Mouse (Mus musculus): ENCODE measurements around the gene Myct1. TPM values are rescaled to one million over a fixed set of nuclear protein-coding genes. Genes with fewer than 3 reads are reported as not detected.

Gene Myct1
- polyA plus RNA-seq (2012; rRNA removed) = 1.4 and 1.8 TPM in 2 replicates

DNA sequence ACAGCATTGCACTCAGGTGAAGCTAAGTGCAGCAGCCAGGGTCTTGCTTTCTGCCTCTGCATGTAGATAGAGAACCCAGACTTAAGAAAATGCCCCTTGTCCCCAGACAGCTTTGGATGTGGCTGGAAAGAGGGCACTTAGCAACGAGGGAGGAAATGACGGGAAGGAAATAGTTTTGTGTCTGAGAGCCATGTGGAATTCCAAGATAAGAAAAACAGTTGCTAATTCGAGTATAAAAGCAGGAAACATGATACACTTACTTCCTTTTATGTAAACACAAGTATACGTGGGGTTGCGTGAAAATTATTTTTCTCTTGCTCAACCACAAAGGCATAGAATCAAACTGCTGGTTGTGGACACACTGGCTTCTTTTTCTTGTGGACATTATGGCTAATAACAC is at the start of gene Myct1:
TSS of gene Myct1 (plus strand) at position 312 of the 400 bp plus-strand sequence.
- DNase-seq (ENCODE audit: low read depth in 1 of 2, low spot score in 2 of 2) = no peak
- no peaks in the 10 kb centered on the region for H3K27me3 ChIP-seq (ENCODE audit: control insufficient read depth, insufficient read depth, low read length)
- no peak for TF ChIP-seq CTCF (IDR thresholded peaks at IDR 0.05; ENCODE audit: extremely low read depth, insufficient read depth, insufficient read length, insufficient replicate concordance)
- no peak for TF ChIP-seq POLR2A (IDR thresholded peaks at IDR 0.05; ENCODE audit: low read depth, low read length)
- 13% methylated on average over 5 of the region's 5 CpGs for WGBS
- peak within 1 kb of the TSS; percentile 18 for H3K4me3 ChIP-seq (ENCODE audit: extremely low read depth, insufficient read depth, insufficient read length)
- H3K27ac ChIP-seq (ENCODE audit: insufficient read depth, low read length) = no peak within 1 kb of the TSS
- no peaks in the 10 kb centered on the region for H3K36me3 ChIP-seq (ENCODE audit: control insufficient read depth, insufficient read depth, low read length)
- no peaks in the 10 kb centered on the region for H3K4me1 ChIP-seq (ENCODE audit: control insufficient read depth, insufficient read depth, insufficient read length)

DNA sequence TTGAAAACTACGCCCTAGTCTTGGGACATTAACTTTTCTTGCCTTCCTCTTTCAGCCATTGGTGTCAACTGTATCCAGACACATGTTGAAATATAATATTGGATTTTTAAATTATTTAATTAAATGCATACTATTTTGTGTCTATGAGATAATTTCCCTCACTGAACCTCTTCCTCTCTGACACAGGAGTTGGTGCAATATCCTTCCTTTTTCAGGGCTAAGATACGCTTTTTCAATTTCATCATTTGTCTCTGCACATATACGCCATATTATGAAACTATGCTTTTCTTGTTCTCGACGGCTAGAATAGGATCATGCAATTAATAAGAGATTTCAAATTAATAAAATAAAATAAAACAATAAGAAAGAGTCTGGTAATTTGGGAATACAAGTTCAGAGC is 47.1 kb upstream of the Myct1 start:
- H3K4me3 ChIP-seq (ENCODE audit: extremely low read depth, insufficient read depth, insufficient read length) = no peak overlapping the region
- no peaks in the 10 kb centered on the region for H3K36me3 ChIP-seq (ENCODE audit: control insufficient read depth, insufficient read depth, low read length)
- H3K27me3 ChIP-seq (ENCODE audit: control insufficient read depth, insufficient read depth, low read length) = no peaks in the 10 kb centered on the region
- H3K27ac ChIP-seq (ENCODE audit: insufficient read depth, low read length) = no peak overlapping the region
- WGBS = 88% methylated on average over 5 of the region's 5 CpGs
- peaks cover 4% of the 10 kb centered on the region; the same call in 1 of the 2 replicates for H3K4me1 ChIP-seq (ENCODE audit: control insufficient read depth, insufficient read depth, insufficient read length)
- TF ChIP-seq POLR2A (IDR thresholded peaks at IDR 0.05; ENCODE audit: low read depth, low read length) = no peak
- TF ChIP-seq CTCF (IDR thresholded peaks at IDR 0.05; ENCODE audit: extremely low read depth, insufficient read depth, insufficient read length, insufficient replicate concordance) = no peak
- no peak for DNase-seq (ENCODE audit: low read depth in 1 of 2, low spot score in 2 of 2)

DNA sequence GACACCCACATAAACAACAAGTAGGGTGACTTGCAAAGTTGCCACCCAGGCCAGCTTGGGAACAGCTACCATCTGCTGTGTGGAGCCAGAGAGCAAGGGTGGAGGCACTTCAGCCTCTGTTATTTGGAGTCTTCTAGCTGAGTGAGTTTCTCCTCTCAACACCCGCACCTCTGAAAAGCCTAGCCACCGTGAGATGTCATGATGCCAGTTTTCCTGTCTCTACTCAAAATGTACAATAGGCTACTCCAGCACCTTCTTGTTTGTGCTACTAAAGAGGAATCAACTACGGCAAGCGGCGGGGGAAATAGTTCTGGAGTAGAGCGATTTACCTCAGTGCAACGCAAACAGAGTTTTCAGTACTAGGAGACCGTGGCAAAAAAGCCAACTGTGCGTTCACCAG is 45.8 kb upstream of the Myct1 start:
- Histone ChIP-seq H3K4me3 (ENCODE audit: extremely low read depth, insufficient read depth, insufficient read length) (no peak overlapping the region), H3K27ac (ENCODE audit: insufficient read depth, low read length) (no peak overlapping the region), H3K36me3 (ENCODE audit: control insufficient read depth, insufficient read depth, low read length) (no peaks in the 10 kb centered on the region), H3K4me1 (ENCODE audit: control insufficient read depth, insufficient read depth, insufficient read length) (peaks cover 4% of the 10 kb centered on the region; the same call in 1 of the 2 replicates), H3K27me3 (ENCODE audit: control insufficient read depth, insufficient read depth, low read length) (no peaks in the 10 kb centered on the region)
- TF ChIP-seq POLR2A (IDR thresholded peaks at IDR 0.05; ENCODE audit: low read depth, low read length) = no peak
- no peak for TF ChIP-seq CTCF (IDR thresholded peaks at IDR 0.05; ENCODE audit: extremely low read depth, insufficient read depth, insufficient read length, insufficient replicate concordance)
- DNase-seq (ENCODE audit: low read depth in 1 of 2, low spot score in 2 of 2) = no peak
- 93% methylated on average over 9 of the region's 9 CpGs for WGBS

DNA sequence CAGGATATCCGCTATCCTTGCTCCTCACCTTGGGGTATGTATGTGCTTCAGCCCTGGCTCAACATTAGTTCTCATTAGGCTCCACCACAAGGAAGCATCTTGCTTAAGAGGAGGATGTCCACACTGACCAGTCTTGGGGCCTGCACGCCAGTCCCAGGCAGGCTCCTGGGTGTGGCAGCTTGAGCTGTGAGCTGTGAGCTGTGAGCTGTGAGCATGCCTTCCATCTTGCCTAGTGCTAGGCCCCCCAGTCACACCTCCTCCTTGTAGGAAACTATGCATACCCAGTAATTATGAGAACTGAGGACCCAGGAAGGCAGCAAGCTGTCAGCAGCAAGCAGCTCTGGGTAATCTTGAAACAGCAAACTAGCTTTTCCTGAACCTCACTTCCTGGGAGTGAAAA is 44.9 kb upstream of the Myct1 start:
- Histone ChIP-seq H3K4me3 (ENCODE audit: extremely low read depth, insufficient read depth, insufficient read length) (no peak overlapping the region), H3K36me3 (ENCODE audit: control insufficient read depth, insufficient read depth, low read length) (no peaks in the 10 kb centered on the region), H3K27me3 (ENCODE audit: control insufficient read depth, insufficient read depth, low read length) (no peaks in the 10 kb centered on the region), H3K4me1 (ENCODE audit: control insufficient read depth, insufficient read depth, insufficient read length) (peaks cover 4% of the 10 kb centered on the region; the same call in 1 of the 2 replicates), H3K27ac (ENCODE audit: insufficient read depth, low read length) (no peak overlapping the region)
- TF ChIP-seq POLR2A (IDR thresholded peaks at IDR 0.05; ENCODE audit: low read depth, low read length) (no peak), CTCF (IDR thresholded peaks at IDR 0.05; ENCODE audit: extremely low read depth, insufficient read depth, insufficient read length, insufficient replicate concordance) (no peak)
- DNase-seq (ENCODE audit: low read depth in 1 of 2, low spot score in 2 of 2) = no peak
- WGBS = 87% methylated on average over 2 of the region's 2 CpGs

DNA sequence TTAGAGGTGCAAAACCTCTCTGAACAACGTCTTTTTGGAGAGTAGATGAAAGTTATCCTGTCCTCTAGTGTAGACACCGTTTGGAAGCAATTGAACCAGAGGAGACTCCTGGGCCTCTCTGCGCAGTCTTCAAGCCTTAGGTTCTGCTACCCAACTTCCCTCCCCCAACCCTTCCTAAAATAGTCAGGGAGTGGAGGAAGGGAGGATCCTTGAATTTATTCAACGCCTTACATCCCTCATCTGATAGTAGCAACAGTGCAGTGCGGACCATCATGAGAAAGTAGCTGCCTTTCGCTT is 43.8 kb upstream of the Myct1 start:
- Histone ChIP-seq H3K27me3 (ENCODE audit: control insufficient read depth, insufficient read depth, low read length) (no peaks in the 10 kb centered on the region), H3K4me1 (ENCODE audit: control insufficient read depth, insufficient read depth, insufficient read length) (peaks cover 4% of the 10 kb centered on the region; the same call in 1 of the 2 replicates), H3K36me3 (ENCODE audit: control insufficient read depth, insufficient read depth, low read length) (no peaks in the 10 kb centered on the region), H3K4me3 (ENCODE audit: extremely low read depth, insufficient read depth, insufficient read length) (no peak overlapping the region; the same call in 1 of the 2 replicates), H3K27ac (ENCODE audit: insufficient read depth, low read length) (no peak overlapping the region)
- TF ChIP-seq CTCF (IDR thresholded peaks at IDR 0.05; ENCODE audit: extremely low read depth, insufficient read depth, insufficient read length, insufficient replicate concordance) (no peak), POLR2A (IDR thresholded peaks at IDR 0.05; ENCODE audit: low read depth, low read length) (no peak)
- 41% methylated on average over 6 of the region's 6 CpGs for WGBS
- DNase-seq (ENCODE audit: low read depth in 1 of 2, low spot score in 2 of 2) = no peak

DNA sequence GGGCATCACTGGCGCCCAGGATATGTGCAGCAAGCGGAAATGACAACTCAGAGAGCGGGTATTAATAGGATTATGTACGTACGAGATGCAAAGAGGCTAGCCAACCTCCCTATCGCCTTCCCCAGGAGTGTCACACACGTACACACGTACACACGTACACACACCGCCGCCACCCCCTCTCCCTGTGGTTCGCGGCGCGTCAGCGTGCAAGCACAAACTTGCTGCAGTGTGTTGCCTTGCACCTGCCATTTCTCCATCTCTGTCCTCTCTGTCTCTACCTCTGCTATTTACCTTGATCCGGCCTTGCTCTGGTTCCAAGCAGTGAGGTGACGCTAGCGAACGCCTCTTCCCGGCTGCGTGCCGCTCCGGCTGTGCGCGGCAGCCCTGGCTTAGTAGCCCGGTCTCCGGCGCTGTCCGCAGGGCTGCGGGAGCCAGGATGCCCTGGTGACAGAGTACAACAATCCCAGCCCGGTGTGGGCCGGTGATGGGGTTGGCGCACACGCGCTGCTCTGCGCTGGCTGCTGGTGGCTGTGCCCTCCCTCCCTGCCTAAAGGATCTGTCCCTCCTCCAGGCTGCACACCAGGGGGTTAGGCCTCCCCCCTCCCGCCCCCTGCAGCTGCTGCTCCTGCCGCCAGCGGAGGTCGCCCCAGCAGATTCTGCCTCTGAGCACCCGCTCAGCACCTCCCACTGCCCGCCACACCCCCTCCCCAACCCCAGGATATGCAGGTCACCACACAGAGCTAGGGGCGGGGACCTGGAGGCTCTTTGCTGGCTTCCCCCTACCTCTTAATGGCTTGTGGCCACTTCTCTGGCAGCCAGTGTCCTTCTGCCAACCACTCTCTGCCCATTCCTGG is 43.2 kb upstream of the Myct1 start:
- H3K27ac ChIP-seq (ENCODE audit: insufficient read depth, low read length) = no peak overlapping the region
- H3K36me3 ChIP-seq (ENCODE audit: control insufficient read depth, insufficient read depth, low read length) = no peaks in the 10 kb centered on the region
- peak in 1 of 2 experiments; percentile 19 for DNase-seq (ENCODE audit: low read depth in 1 of 2, low spot score in 2 of 2)
- TF ChIP-seq POLR2A (IDR thresholded peaks at IDR 0.05; ENCODE audit: low read depth, low read length) = no peak
- no peak for TF ChIP-seq CTCF (IDR thresholded peaks at IDR 0.05; ENCODE audit: extremely low read depth, insufficient read depth, insufficient read length, insufficient replicate concordance)
- peak overlapping the region; percentile 40 for H3K4me3 ChIP-seq (ENCODE audit: extremely low read depth, insufficient read depth, insufficient read length)
- WGBS = 3% methylated on average over 42 of the region's 44 CpGs
- H3K27me3 ChIP-seq (ENCODE audit: control insufficient read depth, insufficient read depth, low read length) = no peaks in the 10 kb centered on the region
- H3K4me1 ChIP-seq (ENCODE audit: control insufficient read depth, insufficient read depth, insufficient read length) = peaks cover 4% of the 10 kb centered on the region; the same call in 1 of the 2 replicates

DNA sequence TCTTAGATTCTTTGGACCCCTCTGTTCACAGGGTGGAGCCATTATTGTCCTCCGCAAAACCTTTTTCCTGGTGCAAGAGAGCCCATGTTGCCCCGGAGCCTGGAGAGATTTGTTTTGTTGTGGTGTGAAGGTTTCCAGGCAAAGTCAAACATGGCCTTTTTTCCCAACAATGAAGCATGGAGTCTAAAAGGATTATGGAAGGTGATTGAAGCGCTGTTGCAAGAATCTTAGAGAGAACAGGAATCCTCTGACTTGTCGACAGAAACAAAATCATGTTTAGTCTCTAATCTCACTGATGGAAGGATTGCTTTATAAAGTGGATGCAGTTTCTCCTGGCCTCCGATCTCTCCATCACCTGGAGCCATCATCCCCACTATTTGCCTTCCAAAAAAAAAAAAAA is 42.2 kb upstream of the Myct1 start, which contains the start of gene Syne1:
TSS of gene Syne1 (minus strand) at position 101 of the 400 bp plus-strand sequence.
- DNase-seq (ENCODE audit: low read depth in 1 of 2, low spot score in 2 of 2) = no peak
- peaks cover 4% of the 10 kb centered on the region; the same call in 1 of the 2 replicates for H3K4me1 ChIP-seq (ENCODE audit: control insufficient read depth, insufficient read depth, insufficient read length)
- H3K4me3 ChIP-seq (ENCODE audit: extremely low read depth, insufficient read depth, insufficient read length) = peak within 1 kb of the TSS; percentile 40
- no peaks in the 10 kb centered on the region for H3K36me3 ChIP-seq (ENCODE audit: control insufficient read depth, insufficient read depth, low read length)
- WGBS = 91% methylated on average over 5 of the region's 5 CpGs
- H3K27ac ChIP-seq (ENCODE audit: insufficient read depth, low read length) = no peak within 1 kb of the TSS
- TF ChIP-seq POLR2A (IDR thresholded peaks at IDR 0.05; ENCODE audit: low read depth, low read length) (no peak), CTCF (IDR thresholded peaks at IDR 0.05; ENCODE audit: extremely low read depth, insufficient read depth, insufficient read length, insufficient replicate concordance) (no peak)
- no peaks in the 10 kb centered on the region for H3K27me3 ChIP-seq (ENCODE audit: control insufficient read depth, insufficient read depth, low read length)

All from spleen, adult 2 months (tissue).